Mouse (Mus musculus) bone marrow macrophage, adult 2 months (primary cell): ENCODE measurements around the gene Trp53i13.

Experiments used
- CTCF ChIP-seq: IDR thresholded peaks from 2 replicates; pipeline ENCODE4 v1.5.1; 2012; ENCODE audit warnings: low read depth, mild to moderate bottlenecking, low read length, moderate library complexity
- POLR2A ChIP-seq: IDR thresholded peaks from 2 replicates; pipeline ENCODE4 v1.6.1; 2012; ENCODE audit warnings: mild to moderate bottlenecking, low read depth, low read length, borderline replicate concordance

- TF ChIP-seq CTCF, result no peak
- TF ChIP-seq POLR2A, result no peak
Measured at GRCm38 (mm10) chr11:77515637-77516552, at the start of gene Trp53i13.
